Mouse (Mus musculus) thymus, postnatal 4 days (tissue): ENCODE measurements around the gene Brap.
A peak's percentile ranks its signal among the peaks of the same experiment; 100 is the strongest.
"Not testable (repeated sequence)": the region's sequence is repeated elsewhere in the genome, so short reads cannot be mapped to it uniquely, and the experiment has no call there.

Experiments used
- DNase-seq: peaks from one replicate; pipeline ENCODE4 v3.0.0; 2021

The Brap gene

DNA sequence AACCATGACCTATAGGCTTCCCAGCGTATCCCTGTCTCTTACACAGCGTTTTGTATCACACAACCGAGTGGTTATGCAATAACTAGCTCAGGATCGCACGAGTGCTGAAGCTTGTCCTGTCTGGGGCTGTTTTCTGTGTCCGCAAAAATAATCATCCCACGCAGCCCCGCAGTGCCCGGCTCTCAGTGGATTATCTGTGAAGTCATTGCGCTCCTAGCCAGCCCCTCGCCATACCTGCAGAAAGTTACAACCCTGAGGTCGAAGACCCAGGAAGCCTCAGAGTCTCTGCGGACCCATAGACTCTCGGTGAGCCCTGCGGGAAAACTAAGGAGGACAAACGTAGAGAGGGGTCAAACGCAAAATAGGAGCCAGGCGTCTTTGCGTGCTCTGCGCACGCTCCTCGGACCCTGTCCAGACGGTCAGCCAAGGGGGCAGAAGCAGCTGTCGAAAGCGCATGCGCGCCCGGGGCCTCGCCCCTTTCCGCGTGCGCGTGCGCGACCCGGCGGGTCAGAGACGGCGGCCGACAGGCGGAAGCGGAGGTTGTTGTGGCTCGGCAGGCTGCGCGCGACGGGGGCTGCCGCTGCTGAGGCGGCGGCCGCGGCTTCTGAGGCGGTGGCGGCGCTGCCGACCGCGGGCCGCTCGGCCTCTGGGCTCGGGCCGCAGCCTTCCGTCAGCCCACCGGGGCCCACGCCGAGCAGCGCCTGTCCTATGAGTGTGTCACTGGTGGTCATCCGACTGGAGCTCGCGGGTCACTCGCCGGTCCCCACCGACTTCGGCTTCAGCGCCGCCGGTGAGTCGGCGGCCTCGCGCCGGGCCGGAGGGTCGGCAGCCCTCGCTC is at the start of gene Brap, which contains the start of gene Acad10:
Gene Brap (plus strand): TSS at position 505 of the 838 bp plus-strand sequence.
Gene Acad10 (minus strand): TSS at position 456 of the 838 bp plus-strand sequence.
- peak; percentile 95 for DNase-seq

DNA sequence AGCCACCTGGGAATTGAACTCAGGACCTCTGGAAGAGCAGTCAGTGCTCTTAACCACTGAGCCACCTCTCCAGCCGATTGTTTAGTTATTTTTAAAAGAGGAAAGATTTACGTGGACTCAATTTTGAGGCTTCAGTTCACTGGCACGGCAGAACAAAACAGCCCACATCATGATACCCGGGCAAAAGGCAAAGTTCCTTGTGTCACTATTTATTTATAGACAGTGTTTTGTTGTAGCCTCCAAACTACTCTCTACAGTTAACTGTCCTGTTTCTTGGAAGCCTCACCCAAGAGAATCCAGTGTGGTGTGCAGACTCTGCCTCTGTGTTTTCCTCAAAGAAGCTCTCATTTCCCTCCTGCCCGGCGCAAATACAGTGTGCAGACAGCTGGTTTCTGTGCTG is 48.3 kb upstream of the Brap start:
- no peak for DNase-seq

DNA sequence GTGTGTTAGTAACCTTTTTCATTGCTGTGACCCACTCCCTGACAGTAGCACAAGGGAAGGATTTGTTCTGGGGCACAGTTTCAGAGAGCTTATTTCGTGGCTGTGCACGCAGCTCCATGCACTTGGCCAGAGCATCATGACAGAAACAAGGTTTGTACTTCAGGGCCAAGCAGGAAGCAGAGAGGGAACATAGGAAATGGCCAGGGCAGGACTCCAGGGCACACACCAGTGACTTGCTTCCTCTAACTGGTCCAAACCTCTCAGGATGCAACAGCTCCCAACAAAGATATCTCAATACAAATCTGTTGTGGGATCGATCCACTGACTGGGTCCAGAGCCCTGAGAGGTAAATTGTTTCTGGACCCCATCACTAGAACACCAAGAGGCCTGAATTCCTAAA is 45.4 kb upstream of the Brap start:
- DNase-seq, result not testable (repeated sequence)

DNA sequence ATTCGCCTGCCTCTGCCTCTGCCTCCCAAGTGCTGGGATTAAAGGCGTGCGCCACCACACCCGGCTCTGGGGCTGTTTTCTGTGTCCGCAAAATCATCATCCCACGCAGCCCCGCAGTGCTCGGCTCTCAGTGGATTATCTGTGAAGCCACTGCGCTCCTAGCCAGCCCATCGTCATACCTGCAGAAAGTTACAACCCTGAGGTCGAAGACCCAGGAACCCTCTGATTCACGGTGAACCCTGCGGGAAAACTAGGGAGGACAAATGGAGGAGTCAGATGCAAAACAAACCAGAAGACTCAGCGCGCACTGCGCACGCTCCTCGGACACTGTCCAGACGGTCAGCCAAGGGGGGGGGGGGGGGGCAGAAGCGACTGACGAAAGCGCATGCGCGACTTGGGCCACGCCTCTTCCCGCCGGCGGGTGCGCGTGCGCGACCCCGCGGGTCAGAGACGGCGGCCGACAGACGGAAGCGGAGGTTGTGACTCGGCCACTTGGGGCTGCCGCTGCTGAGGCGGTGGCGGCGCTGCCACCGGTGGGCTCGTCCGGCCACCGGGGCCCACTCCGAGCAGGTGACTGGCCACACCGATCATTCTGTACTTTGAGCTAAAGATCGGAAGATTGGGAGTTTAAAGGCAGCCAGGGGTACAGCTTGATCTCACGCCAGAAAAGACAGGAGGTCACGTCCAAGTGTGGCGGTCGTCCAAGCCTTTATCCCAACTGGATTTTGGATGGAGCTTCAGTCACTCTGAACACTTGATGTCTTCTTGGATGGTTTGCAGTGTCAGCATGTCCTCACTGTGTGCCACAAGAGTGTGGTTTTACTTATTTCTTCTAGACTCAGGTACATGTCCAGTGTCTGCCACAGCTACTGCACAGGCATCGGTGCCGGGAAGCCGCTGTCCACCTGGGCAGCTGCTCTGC is 41.5 kb upstream of the Brap start, which contains the start of gene Acad12:
Gene Acad12 (minus strand): TSS at position 347 of the 922 bp plus-strand sequence.
- peak; percentile 86 for DNase-seq

DNA sequence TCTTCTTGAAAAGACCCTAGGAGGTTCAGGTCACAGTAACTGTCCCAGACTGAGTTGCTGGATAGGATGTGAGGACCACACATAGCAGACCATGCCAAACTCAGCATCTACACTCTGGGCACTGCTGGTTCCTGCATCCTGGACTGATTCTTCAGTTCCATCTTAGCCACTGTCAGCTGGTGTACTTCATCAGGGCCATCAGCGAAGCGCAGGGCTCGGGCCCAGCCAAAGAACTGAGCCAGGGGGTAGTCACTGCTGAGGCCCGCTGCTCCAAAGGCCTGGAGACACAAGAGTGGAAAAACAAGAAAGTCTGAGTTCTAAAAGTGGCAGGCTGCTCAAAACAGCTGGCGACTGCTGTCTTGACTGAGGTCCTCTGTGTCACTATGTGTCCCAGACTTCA is 39.3 kb upstream of the Brap start:
- DNase-seq, result no peak

DNA sequence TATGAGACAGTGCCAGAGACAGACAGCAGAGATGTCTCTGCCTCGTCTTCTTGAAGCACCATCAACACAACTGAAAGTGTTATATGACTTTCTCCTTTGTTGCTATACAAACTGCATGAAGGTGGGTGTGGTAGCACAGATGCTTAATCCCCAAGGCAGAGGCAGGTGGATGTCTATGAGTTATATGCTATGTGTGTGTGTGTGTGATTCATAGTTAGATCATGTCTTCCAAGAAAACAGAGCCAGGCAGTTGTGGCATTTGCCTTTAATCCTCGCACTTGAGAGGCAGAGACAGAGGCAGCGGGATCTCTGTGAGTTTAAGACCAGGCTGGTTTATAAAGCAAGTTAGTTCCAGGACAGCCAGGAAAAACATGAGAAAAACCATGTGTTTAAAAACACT is 37.1 kb upstream of the Brap start:
- no peak for DNase-seq

DNA sequence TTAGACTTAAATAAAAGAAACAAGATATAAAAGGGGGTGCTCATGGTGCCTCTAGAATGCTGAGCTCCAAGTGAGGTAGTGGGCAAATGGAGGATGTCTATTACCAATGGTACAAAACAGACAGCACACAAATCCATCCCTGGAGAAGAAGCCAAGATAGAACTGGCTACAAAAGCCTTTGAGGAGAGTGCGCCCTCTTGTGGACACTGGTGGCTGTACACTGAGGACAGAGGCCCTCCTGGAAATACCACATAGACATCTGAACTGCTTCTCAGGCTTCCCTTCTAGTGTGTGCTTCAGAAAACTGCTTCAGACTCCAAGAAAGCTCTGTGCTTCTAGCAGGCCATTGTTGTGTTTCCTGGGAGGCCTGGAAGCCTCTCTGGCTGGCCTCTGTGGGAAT is 32.5 kb upstream of the Brap start:
- DNase-seq, result peak; percentile 92

DNA sequence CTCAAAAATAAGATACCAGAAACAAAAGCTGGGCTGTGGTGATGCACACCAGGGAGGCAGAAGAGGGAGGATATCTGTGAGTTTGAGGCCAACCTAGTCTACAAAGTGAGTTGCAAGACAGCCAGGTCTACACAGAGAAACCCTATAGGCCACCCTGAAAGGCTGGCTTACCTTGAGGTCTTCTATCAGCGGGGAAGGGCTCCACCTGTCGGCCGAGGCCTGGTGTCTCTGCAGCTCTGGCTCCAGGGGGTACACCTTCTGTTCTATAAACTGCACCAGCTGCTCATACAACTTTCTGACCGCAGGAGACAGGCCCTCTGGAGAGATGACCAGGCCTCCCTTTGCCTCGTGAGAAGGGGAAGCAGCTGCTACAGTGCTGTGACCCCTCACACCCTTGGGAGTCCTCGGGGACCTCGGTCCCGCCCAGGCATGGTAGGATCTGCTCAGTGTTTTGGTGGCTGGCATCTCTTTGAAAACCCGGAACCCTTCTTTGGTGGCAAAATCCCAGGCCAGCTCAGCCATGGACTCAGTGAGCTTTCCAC is 29.2 kb upstream of the Brap start:
- DNase-seq, result peak; percentile 61

DNA sequence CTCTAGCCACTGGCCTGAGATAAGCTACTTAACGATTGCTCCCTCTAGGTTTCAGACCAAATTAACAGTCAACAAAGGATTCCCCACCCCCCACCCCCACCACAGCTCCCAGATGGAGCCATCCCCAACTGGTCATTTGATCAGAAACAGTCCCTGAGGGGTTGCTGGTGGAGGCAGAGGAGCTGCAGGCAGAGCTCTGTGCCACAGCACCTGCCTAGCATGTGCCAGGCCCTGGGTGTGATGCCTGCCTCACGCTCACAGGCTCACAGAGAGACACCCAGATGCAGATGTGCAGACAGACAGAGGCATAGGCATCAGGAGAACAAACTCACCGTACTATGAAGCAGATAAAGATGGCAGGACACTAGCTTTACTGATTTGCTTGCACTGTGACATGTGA is 27.6 kb upstream of the Brap start:
- no peak for DNase-seq

DNA sequence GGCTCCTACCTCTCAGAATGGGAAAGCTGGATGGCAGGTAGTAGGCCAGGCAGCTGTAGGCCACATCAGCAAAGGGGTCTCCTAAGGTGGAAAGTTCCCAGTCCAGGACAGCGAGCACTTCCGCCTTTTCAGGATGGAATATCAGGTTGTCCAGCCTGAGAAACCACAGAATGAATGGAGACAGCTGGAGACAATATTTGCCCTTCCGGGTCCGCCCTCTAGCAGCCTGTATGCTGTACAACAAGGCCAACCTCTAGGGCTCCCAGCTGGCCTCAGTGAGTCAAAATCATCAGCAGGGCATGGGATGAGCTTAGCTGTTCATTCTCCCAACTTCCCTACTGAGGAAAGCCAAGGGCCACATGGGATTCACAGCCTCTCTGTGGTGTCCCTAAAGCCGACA is 25.7 kb upstream of the Brap start:
- no peak for DNase-seq

DNA sequence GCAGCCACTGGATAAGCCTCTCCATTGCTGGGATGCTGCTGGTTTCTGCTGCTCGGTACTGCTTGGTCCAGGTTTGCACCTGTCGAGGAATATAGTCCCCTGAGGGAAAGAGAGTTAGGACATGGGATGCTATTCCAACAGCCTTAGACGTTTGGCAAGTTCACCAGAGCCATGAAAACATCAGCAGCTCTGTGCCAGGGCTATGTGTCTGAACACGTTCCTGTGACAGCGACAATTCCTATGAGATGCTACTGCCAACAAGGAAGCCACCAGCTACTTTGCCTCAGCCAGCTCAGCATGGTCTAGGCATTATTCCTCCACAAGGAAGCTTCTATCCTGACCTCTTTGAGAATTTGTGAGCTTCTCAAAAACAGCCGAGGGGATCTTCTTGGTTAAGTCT is 23.1 kb upstream of the Brap start:
- DNase-seq, result no peak

DNA sequence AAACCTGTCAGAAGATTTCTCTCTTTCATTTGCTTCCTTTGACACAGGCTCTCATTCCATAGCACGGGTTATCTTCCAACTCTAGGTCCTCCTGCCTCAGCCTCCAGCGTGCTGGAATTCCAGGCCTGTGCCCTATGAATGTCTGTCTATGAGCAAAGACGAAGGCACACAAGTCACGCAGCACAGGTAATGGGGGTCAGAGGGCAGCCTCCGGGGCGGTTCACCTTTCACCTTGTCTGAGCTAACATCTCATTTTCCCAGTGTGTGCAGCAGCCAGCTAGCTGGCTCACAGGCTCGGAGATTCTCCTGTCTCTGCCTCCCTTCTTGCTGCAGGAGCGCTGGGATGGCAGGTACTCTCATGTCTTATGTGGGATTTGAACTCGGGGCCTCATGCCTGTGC is 20.8 kb upstream of the Brap start:
- no peak for DNase-seq

DNA sequence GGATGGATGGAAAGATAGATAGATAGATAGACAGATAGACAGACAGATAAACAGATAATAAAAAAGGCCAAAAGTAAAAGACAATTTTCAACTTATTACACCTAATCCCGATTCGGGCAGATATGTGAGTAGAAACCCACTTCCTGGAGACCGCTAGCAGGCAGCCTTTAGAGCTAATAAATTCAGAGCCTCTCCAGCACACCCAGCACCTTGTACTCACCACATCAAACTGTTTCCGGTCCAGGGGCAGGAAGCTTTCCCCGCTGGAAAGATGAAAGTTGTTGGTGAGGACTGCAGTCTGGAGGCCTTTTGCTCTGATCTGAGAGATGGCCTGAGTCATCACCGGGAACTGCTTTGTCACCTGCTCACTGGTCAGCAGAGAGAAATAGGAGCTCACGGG is 11.2 kb upstream of the Brap start:
- no peak for DNase-seq

DNA sequence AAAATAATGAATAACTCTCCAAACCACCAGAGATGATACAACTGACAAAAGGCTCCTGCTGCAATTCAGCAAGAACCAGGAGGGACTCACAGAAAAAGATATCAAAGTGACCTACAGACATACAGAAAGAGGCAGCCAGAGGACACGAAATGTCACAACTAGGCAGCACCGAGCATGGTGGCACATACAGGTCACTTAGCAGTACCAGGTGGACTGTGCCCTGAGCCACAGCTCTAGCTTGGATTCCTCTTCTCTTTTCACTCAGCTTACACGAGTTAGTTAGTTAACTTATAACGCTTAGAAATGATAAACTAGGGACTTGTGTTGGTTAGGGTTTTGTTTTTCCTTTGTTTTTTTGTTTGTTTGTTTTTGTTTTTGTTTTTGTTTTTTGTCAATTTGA is 5.8 kb upstream of the Brap start:
- no peak for DNase-seq

DNA sequence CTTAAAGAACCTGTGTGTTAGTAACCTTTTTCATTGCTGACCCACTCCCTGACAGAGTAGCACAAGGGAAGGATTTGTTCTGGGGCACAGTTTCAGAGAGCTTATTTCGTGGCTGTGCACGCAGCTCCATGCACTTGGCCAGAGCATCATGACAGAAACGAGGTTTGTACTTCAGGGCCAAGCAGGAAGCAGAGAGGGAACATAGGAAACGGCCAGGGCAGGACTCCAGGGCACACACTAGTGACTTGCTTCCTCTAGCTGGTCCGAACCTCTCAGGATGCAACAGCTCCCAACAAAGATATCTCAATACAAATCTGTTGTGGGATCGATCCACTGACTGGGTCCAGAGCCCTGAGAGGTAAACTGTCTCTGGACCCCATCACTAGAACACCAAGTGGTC is 3.5 kb upstream of the Brap start:
- DNase-seq, result not testable (repeated sequence)

DNA sequence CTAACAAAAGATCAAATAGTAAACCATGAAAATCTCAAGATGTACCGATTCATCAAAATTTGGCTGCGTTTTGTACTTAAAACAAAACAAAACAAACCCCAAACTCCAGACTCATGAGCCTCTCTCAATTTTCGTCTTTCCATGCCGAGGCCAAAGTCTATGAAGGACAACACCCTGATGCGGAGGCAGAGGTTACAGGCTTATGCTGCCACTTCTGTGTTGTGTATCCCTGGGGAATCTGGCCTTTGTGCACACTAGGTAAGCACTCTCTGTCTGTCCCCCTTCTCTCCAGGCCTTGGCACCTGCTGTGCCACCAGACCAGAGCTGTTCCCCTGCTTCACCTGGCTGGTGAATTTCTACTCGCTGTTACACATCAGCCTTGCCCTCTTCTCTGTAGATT is 2.7 kb upstream of the Brap start:
- DNase-seq, result not testable (repeated sequence)

DNA sequence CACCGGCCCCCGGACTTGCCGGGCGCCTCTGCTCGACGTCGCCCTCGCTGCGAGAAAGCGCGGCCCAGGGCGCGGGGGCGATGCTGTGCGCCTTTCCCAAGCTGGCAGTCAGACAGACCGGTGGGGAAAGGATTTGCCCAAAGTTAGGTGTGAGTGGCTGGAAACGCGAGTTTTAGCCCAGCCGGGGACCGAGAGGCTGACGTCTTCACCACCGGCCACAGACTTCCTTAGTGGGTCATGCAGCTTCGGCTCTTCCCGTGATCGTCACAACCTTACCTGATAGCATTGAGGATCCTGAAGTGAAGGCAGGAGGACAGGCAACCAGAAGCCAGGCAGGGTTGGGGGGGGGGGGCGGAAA is 513 bp downstream of the Brap start:
- peak; percentile 61 for DNase-seq

DNA sequence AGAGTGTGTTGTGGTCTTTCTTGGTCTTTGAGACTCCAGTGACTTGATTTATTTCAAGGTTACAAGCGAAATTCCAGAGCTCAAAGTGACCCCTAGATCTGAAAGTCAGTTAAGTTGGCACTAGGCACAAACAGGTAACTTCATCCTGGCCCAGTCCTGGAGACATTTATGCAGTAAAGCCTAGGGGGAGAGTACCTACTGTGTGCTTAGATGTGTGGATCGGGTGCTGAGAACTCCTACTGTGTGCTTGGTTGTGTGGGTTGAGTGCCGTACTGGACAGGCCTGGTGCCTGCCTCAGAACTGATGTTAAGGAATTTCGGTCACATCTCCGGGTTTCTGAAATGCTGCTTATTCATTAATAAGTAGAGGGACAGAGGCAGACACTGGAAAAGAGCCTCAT is 1.1 kb downstream of the Brap start:
- DNase-seq, result no peak

DNA sequence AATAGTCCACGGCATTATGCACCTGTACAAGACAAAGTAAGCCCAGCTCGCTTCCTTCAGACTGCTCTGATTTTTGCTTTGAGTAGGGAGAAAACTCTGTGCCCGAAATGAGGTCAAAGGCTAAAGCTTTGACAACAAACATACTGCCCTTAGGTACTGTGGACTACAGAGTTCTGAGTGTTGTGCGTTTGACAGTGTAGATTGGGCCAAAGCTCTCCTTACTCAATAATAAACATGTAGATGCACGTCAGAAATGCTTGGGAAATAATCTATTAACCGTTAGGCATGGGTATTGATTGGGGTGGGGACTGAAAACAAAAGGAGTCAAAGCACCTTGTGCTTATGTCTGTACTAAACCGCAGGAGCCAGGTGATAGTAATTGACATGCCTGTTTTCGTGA is 3.1 kb downstream of the Brap start:
- no peak for DNase-seq

DNA sequence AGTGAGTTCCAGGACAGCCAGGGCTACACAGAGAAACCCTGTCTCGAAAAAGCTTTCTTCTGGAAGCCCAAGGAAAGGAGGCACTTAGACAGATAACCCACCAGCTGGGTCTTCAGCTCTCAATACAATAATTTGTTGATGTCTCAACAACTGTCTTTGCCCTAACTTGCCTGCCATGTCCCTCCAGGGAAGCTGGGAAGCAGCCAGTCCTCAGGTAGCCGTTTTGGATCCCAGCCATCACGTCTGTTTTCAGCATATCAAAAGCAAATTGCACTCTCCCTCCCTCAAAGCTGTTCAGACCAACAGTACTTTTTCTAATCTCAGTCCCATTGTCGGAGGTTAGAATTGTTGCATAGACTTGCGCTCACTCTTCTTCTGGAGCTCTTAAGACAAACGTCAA is 3.7 kb downstream of the Brap start:
- no peak for DNase-seq

DNA sequence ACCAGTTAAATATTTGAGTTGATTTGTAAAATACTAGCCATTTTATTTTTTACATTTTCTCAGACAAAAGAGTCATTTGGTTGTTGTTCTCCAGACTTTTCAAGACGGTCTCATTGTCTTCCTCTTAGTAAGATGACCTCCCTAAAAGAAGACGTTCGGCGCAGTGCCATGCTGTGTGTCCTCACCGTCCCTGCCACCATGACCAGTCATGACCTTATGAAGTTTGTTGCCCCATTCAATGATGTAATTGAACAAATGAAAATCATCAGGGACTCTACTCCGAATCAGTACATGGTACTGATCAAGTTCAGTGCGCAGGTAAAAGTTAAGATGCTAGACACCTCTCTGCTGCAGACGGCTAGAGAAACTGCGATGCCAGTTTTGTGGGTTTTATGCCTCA is 4.6 kb downstream of the Brap start:
- no peak for DNase-seq

DNA sequence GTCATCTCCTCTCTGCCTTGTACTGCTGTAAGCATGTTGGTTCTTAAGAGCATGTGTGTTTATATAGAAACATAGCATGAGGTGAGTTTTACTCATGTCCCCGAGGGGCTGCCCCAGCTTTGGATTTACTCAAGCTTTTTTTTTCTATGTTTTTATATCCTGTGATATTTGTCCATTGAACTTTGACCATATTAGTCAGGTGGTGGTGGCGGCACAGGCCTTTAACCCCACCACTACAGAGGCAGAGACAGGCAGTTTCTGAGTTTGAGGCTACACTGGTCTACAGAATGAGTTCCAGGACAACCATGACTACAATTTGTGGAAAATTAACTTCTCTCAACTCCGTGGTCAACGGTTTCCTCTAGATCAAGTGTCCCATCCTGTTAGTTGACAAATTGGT is 6.7 kb downstream of the Brap start:
- no peak for DNase-seq

DNA sequence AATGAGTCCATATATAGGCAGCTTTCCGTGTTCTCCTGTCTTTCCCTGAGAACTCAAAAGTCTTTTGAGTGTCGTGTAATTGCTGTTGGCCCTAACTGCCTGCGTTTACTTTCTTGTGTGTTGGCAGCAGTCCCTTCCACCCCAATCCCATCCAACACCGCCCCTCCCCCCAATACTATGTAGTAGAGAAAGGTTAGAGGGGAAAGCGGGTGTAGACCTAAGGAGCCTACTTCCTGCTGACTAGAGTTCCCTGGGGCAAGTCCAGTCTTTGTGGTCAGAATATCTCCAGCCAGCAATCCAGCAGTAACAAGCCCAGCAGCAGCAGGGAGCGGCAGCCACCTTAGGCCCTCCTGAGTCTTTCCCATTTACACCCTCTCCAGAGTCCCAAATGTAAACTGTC is 8.0 kb downstream of the Brap start:
- DNase-seq, result no peak

DNA sequence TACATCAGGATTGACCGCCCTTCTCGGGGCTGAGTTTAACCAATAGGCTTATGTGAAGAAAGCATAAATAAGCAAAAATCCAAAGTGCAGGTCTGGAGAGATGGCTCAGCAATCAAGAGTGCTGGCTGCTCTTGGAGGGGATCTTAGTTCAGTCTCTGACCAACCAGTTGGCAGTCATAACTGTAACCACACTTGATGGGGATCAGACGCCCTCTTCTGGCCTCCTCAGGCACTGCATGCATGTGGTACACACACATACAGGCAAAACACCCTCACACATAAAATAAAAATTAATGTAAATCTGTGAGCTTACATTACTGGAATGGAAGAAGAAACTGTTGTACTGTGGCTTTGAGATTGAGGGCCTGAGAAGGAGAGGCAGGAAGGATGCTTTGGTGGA is 10.0 kb downstream of the Brap start:
- DNase-seq, result peak; percentile 68
